Mouse (Mus musculus) liver, adult 2 months (tissue): ENCODE results near the gene Stk32b.

Source experiments
- CTCF ChIP-seq: fragments of 200-500 bp; IDR thresholded peaks from 2 replicates; pipeline ENCODE4 v1.5.1; 2011; ENCODE audit warnings: low read depth, low read length, control low read depth
- POLR2A ChIP-seq: fragments of 200-500 bp; IDR thresholded peaks from 2 replicates; pipeline ENCODE4 v1.6.1; 2011; ENCODE audit warnings: low read length, control low read depth; ENCODE audit not compliant: insufficient read depth; ENCODE audit errors: extremely low read depth

DNA sequence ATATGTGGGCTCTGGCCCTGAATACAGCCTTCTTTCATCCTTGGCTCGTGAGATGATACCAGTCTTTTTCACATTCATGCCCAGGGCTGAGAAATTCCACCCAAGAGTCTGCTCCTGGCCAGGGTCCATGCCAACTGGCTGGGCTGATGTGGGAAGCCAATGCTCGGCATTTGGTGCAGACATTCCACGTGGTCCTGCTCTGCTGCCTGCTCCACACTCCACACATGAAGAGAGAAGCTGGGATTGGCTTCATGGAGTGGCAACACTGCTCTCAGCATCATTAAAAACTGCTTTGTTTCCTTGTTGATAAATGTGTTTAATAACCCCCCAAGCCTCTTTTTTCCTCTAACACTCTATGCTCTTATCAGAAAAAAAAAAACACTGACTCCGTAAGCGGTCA is 61.8 kb downstream of the Stk32b start:
- no peak for TF ChIP-seq POLR2A
- TF ChIP-seq CTCF, result no peak
